Comparison of ENCODE assay signal across 24 mouse cellular contexts in genomic region chr5:71822862-71823261, GRCm38 (mm10).
"Had no signal": no experiment of that assay in that cellular context is flagged by ENCODE, and none has a peak within 500 bp of the region (broad histone marks: within the 10 kb centered on the region; RNA-seq: fewer than 3 reads in every experiment).

No protein-coding gene starts in this region.

- H3K9me3 ChIP-seq: embryonic facial prominence, embryonic 10.5 days; embryonic facial prominence, embryonic 12.5 days; embryonic facial prominence, embryonic 13.5 days; embryonic facial prominence, embryonic 15.5 days; forebrain, embryonic 10.5 days; forebrain, embryonic 12.5 days; forebrain, embryonic 13.5 days; forebrain, embryonic 15.5 days; heart, embryonic 10.5 days had no signal

- H3K4me3 ChIP-seq: embryonic facial prominence, embryonic 10.5 days; embryonic facial prominence, embryonic 12.5 days; embryonic facial prominence, embryonic 13.5 days; embryonic facial prominence, embryonic 15.5 days; erythroblast, embryonic 14.5 days; forebrain, embryonic 10.5 days; forebrain, embryonic 12.5 days; forebrain, embryonic 13.5 days; forebrain, embryonic 15.5 days; gastrocnemius, adult 2 months; heart, adult 2 months; heart, embryonic 10.5 days had no signal

- H3K36me3 ChIP-seq: embryonic facial prominence, embryonic 10.5 days; embryonic facial prominence, embryonic 12.5 days; embryonic facial prominence, embryonic 13.5 days; embryonic facial prominence, embryonic 15.5 days; forebrain, embryonic 10.5 days; forebrain, embryonic 12.5 days; forebrain, embryonic 15.5 days; heart, embryonic 10.5 days had no signal

- H3K27me3 ChIP-seq: embryonic facial prominence, embryonic 12.5 days; embryonic facial prominence, embryonic 13.5 days; embryonic facial prominence, embryonic 15.5 days; forebrain, embryonic 12.5 days; forebrain, embryonic 13.5 days; forebrain, embryonic 15.5 days had no signal

- H3K27ac ChIP-seq: embryonic facial prominence, embryonic 10.5 days; embryonic facial prominence, embryonic 13.5 days; embryonic facial prominence, embryonic 15.5 days; forebrain, embryonic 10.5 days; forebrain, embryonic 12.5 days; forebrain, embryonic 13.5 days; forebrain, embryonic 15.5 days; gastrocnemius, adult 2 months; heart, adult 2 months; heart, embryonic 10.5 days had no signal

- H3K4me2 ChIP-seq: embryonic facial prominence, embryonic 12.5 days; embryonic facial prominence, embryonic 13.5 days; embryonic facial prominence, embryonic 15.5 days; forebrain, embryonic 12.5 days; forebrain, embryonic 13.5 days; forebrain, embryonic 15.5 days had no signal

- DNase-seq: cerebellum, postnatal 10 days; cerebellum, postnatal 14 days; cerebellum, postnatal 25 days; cerebellum, postnatal 36 days; embryo, embryonic 11 days; forebrain, postnatal 0 days; gastrocnemius, adult 2 months; gastrocnemius, postnatal 10 days; gastrocnemius, postnatal 14 days; gastrocnemius, postnatal 25 days; gastrocnemius, postnatal 36 days; heart, adult 11 months; heart, adult 18-20 months; heart, adult 2 months had no signal

- H3K4me1 ChIP-seq: embryonic facial prominence, embryonic 10.5 days; embryonic facial prominence, embryonic 12.5 days; embryonic facial prominence, embryonic 13.5 days; embryonic facial prominence, embryonic 15.5 days; forebrain, embryonic 10.5 days; forebrain, embryonic 12.5 days; forebrain, embryonic 13.5 days; forebrain, embryonic 15.5 days; heart, embryonic 10.5 days had no signal

- H3K9ac ChIP-seq: embryonic facial prominence, embryonic 12.5 days; embryonic facial prominence, embryonic 13.5 days; embryonic facial prominence, embryonic 15.5 days; forebrain, embryonic 12.5 days; forebrain, embryonic 13.5 days; forebrain, embryonic 15.5 days; forebrain, postnatal 0 days had no signal
